Mouse (Mus musculus) kidney, embryonic 14.5 days (tissue): ENCODE data around the gene Olfr56. TPM values are rescaled to one million over a fixed set of nuclear protein-coding genes. Genes with fewer than 3 reads are reported as not detected.

Experiments
- ATAC-seq: fragments of 200-750 bp; cut with Nextera tagmentation; 2 replicates; pipeline ENCODE4 v1.8.0; 2017; ENCODE audit warnings: moderate number of reproducible peaks, mild to moderate bottlenecking, moderate TSS enrichment, moderate library complexity; ENCODE audit not compliant: low FRiP score, low TSS enrichment
- H3K27ac ChIP-seq: fragments of 300-500 bp; sonication (generic); 2 replicates; pipeline ENCODE4 v1.5.1; 2014; ENCODE audit warnings: low read depth, mild to moderate bottlenecking, low read length, moderate library complexity, mixed read lengths
- H3K27me3 ChIP-seq: fragments of 300-500 bp; sonication (generic); 2 replicates; pipeline ENCODE4 v1.6.1; 2014; ENCODE audit warnings: mild to moderate bottlenecking, low read length; ENCODE audit not compliant: control insufficient read depth, insufficient read depth
- H3K36me3 ChIP-seq: fragments of 300-500 bp; sonication (generic); 2 replicates; pipeline ENCODE4 v1.6.1; 2014; ENCODE audit warnings: low read length, mixed read lengths; ENCODE audit not compliant: control insufficient read depth, insufficient read depth
- H3K4me1 ChIP-seq: fragments of 300-500 bp; sonication (generic); 2 replicates; pipeline ENCODE4 v1.6.1; 2014; ENCODE audit warnings: low read length, mixed read lengths; ENCODE audit not compliant: control insufficient read depth, insufficient read depth
- H3K4me2 ChIP-seq: fragments of 300-500 bp; sonication (generic); replicated peaks from 2 replicates; pipeline ENCODE4 v1.6.1; 2014; ENCODE audit warnings: low read depth, mild to moderate bottlenecking, low read length
- H3K4me3 ChIP-seq: fragments of 300-500 bp; sonication (generic); 2 replicates; pipeline ENCODE4 v1.5.1; 2014; ENCODE audit warnings: mild to moderate bottlenecking, low read length
- H3K9ac ChIP-seq: fragments of 300-500 bp; sonication (generic); 2 replicates; pipeline ENCODE4 v1.6.1; 2014; ENCODE audit warnings: low read depth, mild to moderate bottlenecking, low read length, moderate library complexity
- H3K9me3 ChIP-seq: fragments of 300-500 bp; sonication (generic); 2 replicates; pipeline ENCODE4 v1.6.1; 2016; ENCODE audit warnings: low read length; ENCODE audit not compliant: control insufficient read depth
- WGBS: fragments of 180-500 bp; shearing (Covaris S2); extraction: QIAGEN DNeasy Blood & Tissue Kit; methylation state at CpG from one replicate; pipeline ENCODE4 v1.1.7; 2014; 5-methylcytosine and 5-hydroxymethylcytosine counted together
- polyA plus RNA-seq: library from polyadenylated mRNA; unstranded; fragments of >200 nt; fragmentation: Nextera tagmentation; extraction: Ambion mirVana; gene quantifications from 2 replicates; pipeline ENCODE4 v1.2.1, GENCODE M21; 2014

Olfr56 gene
- polyA plus RNA-seq, 1 experiment from 2014 or later, result not detected

DNA sequence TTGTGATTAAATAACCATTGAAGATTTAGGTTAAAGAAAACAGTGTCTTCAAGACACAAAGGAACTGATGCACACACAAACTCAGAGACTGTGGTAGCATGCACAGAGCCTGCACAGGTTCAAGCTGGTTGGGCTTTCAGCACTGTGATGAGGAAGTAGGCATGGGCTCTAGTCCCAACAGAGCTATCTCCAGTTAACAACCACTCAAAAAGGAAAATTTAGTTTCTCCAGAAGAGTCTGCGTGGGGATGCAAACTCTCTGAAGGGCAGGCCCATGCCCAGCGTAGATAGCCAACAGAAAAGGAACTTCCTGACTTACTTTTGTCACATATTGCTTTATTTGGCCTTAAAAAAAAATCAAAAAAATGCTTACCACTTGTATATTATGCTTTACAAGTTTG, 114.1 kb downstream of the Olfr56 start:
- 91% methylated on average over 2 of the region's 2 CpGs for WGBS
- H3K4me3 ChIP-seq, result no peak overlapping the region
- H3K4me2 ChIP-seq, result no peak overlapping the region

GRCm38 (mm10) chr11:49093861-49094660, 115.4 kb downstream of the Olfr56 start:
- Histone ChIP-seq H3K4me1 (no peaks in the 10 kb centered on the region), H3K9me3 (no peaks in the 10 kb centered on the region), H3K27ac (no peak overlapping the region), H3K9ac (no peak overlapping the region), H3K36me3 (no peaks in the 10 kb centered on the region), H3K4me3 (no peak overlapping the region), H3K27me3 (no peaks in the 10 kb centered on the region), H3K4me2 (no peak overlapping the region)
- ATAC-seq, result no peak
- WGBS, result 91% methylated on average over 6 of the region's 6 CpGs

More for the DNA sequence above, 114.1 kb downstream of the Olfr56 start:
- no peaks in the 10 kb centered on the region for H3K27me3 ChIP-seq
- no peak overlapping the region for H3K9ac ChIP-seq
- no peak for ATAC-seq
- H3K9me3 ChIP-seq, result no peaks in the 10 kb centered on the region
- H3K27ac ChIP-seq, result no peak overlapping the region
- no peaks in the 10 kb centered on the region for H3K36me3 ChIP-seq
- 0 out of 2 replicates have a peak, but pooled peaks cover 1% of the 10 kb centered on the region for H3K4me1 ChIP-seq

DNA sequence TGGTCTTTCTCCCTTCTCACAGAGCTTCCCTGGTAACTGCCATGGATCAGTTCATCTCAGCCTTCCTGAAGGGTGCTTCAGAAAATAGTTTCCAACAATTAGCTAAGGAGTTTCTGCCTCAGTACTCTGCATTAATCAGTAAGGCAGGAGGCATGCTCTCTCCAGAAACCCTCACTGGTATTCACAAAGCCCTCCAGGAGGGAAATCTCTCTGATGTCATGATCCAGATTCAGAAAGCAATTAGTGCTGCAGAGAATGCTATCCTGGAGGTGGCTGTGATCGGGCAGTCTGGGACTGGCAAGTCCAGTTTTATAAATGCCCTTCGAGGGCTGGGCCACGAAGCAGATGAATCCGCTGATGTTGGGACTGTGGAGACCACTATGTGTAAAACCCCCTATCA, 116.7 kb downstream of the Olfr56 start:
- H3K9me3 ChIP-seq, result no peaks in the 10 kb centered on the region
- no peak overlapping the region for H3K27ac ChIP-seq
- no peak overlapping the region for H3K9ac ChIP-seq
- no peaks in the 10 kb centered on the region for H3K4me1 ChIP-seq
- no peaks in the 10 kb centered on the region for H3K27me3 ChIP-seq
- H3K36me3 ChIP-seq, result no peaks in the 10 kb centered on the region
- WGBS, result 90% methylated on average over 4 of the region's 4 CpGs
- H3K4me3 ChIP-seq, result no peak overlapping the region
- no peak for ATAC-seq
- H3K4me2 ChIP-seq, result no peak overlapping the region

DNA sequence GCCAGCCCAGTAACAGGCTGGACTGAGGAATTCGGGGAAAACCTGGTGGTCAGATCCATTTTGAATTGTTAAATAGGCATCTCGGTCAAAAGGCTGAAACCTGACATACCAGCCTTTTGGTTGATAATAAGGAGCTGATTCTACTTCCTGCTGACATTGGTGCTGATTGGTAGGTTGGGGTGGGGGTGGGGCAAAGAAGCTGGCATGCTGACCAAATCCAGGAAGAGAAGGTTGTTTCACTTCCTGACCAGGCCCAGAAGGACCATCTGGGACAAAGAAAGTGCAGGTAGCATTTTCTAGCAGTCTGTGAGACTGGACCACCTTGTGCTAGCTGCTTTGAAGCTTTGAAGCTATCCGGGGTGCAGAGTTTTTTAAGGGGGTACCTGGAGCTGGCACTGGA, 121.7 kb downstream of the Olfr56 start:
- Histone ChIP-seq H3K4me2 (no peak overlapping the region), H3K27me3 (no peaks in the 10 kb centered on the region), H3K36me3 (no peaks in the 10 kb centered on the region), H3K27ac (no peak overlapping the region), H3K4me1 (0 out of 2 replicates have a peak, but pooled peaks cover 4% of the 10 kb centered on the region), H3K9me3 (no peaks in the 10 kb centered on the region), H3K4me3 (no peak overlapping the region), H3K9ac (no peak overlapping the region)
- no peak for ATAC-seq
- WGBS, result 84% methylated on average over 3 of the region's 3 CpGs

- Histone ChIP-seq H3K9ac (no peak overlapping the region), H3K4me2 (no peak overlapping the region), H3K9me3 (no peaks in the 10 kb centered on the region), H3K27me3 (no peaks in the 10 kb centered on the region), H3K36me3 (no peaks in the 10 kb centered on the region), H3K27ac (no peak overlapping the region), H3K4me3 (no peak overlapping the region), H3K4me1 (0 out of 2 replicates have a peak, but pooled peaks cover 4% of the 10 kb centered on the region)
- WGBS, result 67% methylated on average over 5 of the region's 5 CpGs
- ATAC-seq, result no peak
Measured at GRCm38 (mm10) chr11:49101500-49101899, 122.8 kb downstream of the Olfr56 start.

GRCm38 (mm10) chr11:49103047-49103693, 124.5 kb downstream of the Olfr56 start:
- Histone ChIP-seq H3K4me1 (0 out of 2 replicates have a peak, but pooled peaks cover 4% of the 10 kb centered on the region), H3K36me3 (no peaks in the 10 kb centered on the region), H3K27me3 (no peaks in the 10 kb centered on the region), H3K9ac (no peak overlapping the region), H3K27ac (no peak overlapping the region), H3K4me2 (no peak overlapping the region), H3K4me3 (no peak overlapping the region), H3K9me3 (no peaks in the 10 kb centered on the region)
- WGBS, result 10% methylated on average over 8 of the region's 8 CpGs
- ATAC-seq, result peak; percentile 81

GRCm38 (mm10) chr11:49105752-49106151, 127.1 kb downstream of the Olfr56 start:
- Histone ChIP-seq H3K9ac (no peak overlapping the region), H3K4me3 (no peak overlapping the region), H3K27me3 (no peaks in the 10 kb centered on the region), H3K4me2 (no peak overlapping the region), H3K4me1 (0 out of 2 replicates have a peak, but pooled peaks cover 4% of the 10 kb centered on the region), H3K36me3 (no peaks in the 10 kb centered on the region), H3K9me3 (no peaks in the 10 kb centered on the region), H3K27ac (no peak overlapping the region)
- no peak for ATAC-seq
- 100% methylated on average over 1 of the region's 1 CpGs for WGBS

- H3K9me3 ChIP-seq, result no peaks in the 10 kb centered on the region
- no peak overlapping the region for H3K27ac ChIP-seq
- 49% methylated on average over 10 of the region's 10 CpGs for WGBS
- 0 out of 2 replicates have a peak, but pooled peaks cover 3% of the 10 kb centered on the region for H3K4me1 ChIP-seq
- H3K4me3 ChIP-seq, result no peak overlapping the region
- ATAC-seq, result no peak
- no peaks in the 10 kb centered on the region for H3K36me3 ChIP-seq
- no peak overlapping the region for H3K9ac ChIP-seq
- H3K27me3 ChIP-seq, result no peaks in the 10 kb centered on the region
- no peak overlapping the region for H3K4me2 ChIP-seq
Measured at GRCm38 (mm10) chr11:49107650-49108537, 129.2 kb downstream of the Olfr56 start.
